Mouse (Mus musculus) heart, postnatal 0 days (tissue): ENCODE data around the gene Prune2.

Source experiments
- CTCF ChIP-seq: IDR thresholded peaks from 2 replicates; pipeline ENCODE4 v1.5.1; 2016; ENCODE audit warnings: antibody characterized with exemption, control low read depth, low read depth
- EP300 ChIP-seq: IDR thresholded peaks from 2 replicates; pipeline ENCODE4 v1.6.1; 2016; ENCODE audit warnings: antibody characterized with exemption, low read depth

- TF ChIP-seq CTCF: no peak
- TF ChIP-seq EP300: no peak
These were observed 204.3 kb downstream of the Prune2 start for GRCm38 (mm10) chr19:17160231-17160630.
